Mouse (Mus musculus) adrenal gland, postnatal 10 days (tissue): ENCODE results near the gene Usp26. TPM values are rescaled to one million over a fixed set of nuclear protein-coding genes. Genes with fewer than 3 reads are reported as not detected.
A peak's percentile ranks its signal among the peaks of the same experiment; 100 is the strongest.

Experiments
- DNase-seq: peaks from one replicate; pipeline ENCODE4 v3.0.0; 2021; ENCODE audit warnings: mixed read lengths
- long read RNA-seq, 2 experiments: library from polyadenylated mRNA; stranded (forward); transcript quantifications; one replicate each; pipeline ENCODE4 v2.0.0; 2021
- total RNA-seq, 2 experiments: library from RNA; stranded (reverse); gene quantifications; 2 replicates each; pipeline ENCODE4 v1.2.3; 2021

Usp26 gene
- not detected for total RNA-seq
- long read RNA-seq, experiment 1, partial matches to known transcripts = 0 of 1 reads
- long read RNA-seq, experiment 1, other reads (novel, unspliced or antisense) = 1 of 1 reads
- long read RNA-seq, experiment 2 = 0 reads

DNA sequence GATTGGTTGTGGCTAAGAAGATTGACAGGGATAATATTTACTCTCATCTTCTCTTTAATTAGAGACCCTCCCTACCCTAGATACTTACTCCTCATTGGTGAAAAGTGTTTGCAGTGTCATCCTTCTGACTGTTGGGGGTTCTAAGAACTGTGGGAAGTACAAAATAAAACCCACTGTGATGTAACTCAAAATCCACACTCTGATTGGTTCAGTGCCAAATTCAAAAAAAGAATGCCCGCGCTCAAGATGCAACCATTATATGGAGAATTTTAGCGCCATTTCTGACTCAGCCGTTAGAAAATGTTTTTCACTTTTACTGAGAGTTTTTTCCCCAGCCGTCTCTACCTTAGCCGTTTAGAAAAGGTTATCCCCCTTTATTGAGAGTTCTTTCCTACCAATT, at the start of gene Usp26:
Gene Usp26, minus strand, starts transcription at position 101 of the 400 bp plus-strand sequence.
- DNase-seq = no peak

DNA sequence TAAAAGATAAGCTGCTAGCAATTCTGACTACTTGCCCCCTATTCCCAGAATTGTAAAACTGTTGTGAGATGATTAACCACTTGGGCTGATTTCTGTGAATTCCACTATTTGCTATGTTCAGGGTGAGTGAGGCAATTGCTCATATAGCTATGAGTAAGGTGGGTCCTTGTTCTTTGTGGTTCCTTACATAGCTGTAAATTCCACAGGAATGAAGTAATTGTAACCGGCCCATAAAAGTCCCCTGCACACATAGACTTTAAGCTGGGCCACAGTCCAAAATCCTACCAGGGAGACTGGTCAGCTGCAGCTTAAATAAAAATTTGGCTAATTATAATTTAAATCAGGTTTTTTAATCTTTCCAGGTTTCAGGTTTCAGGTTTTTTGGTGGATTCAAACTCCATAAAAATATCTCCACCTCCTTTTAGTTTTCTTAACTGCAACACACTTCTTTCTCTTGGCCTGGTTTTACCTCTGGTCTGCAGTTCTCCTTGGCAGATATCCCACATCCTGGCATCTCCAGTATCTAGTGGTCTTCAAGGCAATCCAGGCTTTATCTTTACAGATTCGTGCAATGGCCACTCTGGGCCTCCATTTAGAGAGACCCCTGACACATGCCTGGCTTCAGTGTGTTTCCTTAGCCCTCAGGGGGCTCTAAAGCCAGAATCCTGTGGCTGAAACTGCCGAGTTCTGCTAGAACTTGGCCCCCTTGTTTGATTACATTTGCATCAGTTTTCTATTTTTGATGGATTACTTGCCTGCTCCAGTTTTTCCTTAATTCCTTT, 13.6 kb upstream of the Usp26 start:
- peak; percentile 1 for DNase-seq

DNA sequence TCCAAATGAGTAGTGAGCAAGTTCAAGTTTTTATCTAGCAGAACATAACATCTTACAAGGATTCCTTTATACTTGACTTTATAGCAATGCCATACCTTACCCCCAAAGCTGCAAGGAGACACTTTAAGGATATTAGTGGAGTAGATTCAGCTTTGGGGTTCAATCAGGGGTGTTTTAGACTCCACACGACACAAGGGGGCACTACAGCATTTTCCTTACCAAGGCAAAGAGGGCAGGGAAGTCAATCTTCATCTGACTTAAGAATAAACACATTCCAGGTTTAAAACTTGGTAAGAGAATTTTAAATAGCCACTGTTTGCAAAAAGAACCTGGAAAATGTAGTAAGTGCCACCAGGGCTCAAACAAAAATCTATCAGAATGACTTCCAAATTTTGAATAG, 33.6 kb downstream of the Usp26 start:
- DNase-seq = peak; percentile 38

DNA sequence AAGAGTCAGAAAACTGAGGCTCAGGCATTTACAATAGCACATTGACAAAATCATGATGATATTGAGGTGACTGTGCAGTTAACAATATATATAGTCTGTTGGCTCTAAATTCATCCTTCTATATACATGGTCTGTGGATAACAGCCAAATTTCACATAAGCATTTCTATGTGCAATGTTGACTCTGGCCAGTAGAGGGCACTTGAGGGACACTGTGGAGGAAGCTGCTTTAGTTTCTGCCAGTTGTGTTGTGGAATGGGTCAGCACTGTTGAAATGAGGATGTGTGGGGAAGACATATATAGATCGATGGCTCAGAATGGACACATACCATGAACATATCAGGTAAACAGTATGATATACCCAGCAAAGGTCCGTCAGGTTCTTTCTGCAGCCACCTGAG, 64.6 kb downstream of the Usp26 start:
- peak; percentile 53 for DNase-seq

DNA sequence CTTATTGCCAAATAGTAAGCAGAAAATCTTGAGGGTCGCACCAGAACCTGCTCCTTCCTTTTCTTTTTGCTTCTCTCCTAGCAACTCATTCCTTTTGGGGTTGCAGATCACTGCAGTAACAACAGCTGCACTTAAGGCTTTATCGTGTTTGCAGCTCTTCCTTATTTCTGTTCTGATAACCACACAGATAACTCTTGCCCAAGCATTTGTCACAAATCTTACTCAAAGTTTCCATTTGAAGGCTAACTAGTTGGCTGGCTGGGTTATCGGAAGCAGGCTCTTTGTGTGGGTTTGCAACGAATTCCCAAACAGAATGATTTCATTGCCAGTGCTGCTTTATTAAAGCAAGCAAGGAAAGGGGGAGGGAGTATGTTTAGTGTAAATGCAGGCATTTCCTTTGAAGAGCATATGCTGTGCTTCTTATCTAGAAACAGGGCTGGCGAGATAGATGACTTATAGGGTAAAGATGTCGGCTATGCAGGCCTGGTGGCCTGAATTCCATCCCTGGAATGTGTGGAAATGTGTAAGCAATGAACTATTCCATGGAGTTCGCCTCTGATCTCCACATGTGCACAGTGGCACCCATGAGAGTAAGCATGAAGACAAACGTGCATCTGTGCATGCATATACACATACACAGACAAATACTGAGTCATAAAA, 86.8 kb downstream of the Usp26 start:
- DNase-seq = no peak

DNA sequence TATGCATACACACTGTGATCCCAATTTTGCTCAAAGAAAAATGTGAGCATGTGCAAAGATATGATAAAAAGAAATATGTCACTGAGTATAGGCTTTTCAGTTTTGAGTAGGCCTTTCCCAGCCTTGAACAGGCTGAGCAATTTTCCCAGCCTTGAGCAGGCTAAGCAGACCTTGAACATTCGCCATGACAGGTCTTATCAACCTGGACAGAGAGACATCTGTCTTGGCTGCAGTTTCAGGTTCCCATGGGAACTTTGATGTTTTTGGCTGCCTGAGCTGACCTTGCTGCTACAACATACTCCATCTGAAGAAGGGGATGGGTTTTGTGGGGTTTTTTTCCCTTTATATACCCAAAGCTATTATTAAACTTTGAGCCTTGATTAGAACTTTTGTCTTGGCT, 88.0 kb downstream of the Usp26 start:
- peak; percentile 38 for DNase-seq

Other genes starting within 250 kb of the Usp26 start
- gene Hs6st2, start 119.4 kb downstream of the Usp26 start, total RNA-seq = 1 to 10 TPM; 5.1 to 5.8 TPM
- gene 1700080O16Rik, start 171.5 kb upstream of the Usp26 start, total RNA-seq = not detected